Mouse (Mus musculus) midbrain, embryonic 16.5 days (tissue): ENCODE results near the gene Osbp2. TPM values are rescaled to one million over a fixed set of nuclear protein-coding genes. Genes with fewer than 3 reads are reported as not detected.
A peak's percentile ranks its signal among the peaks of the same experiment; 100 is the strongest.

Experiments used
- ATAC-seq: fragments of 200-750 bp; cut with Nextera tagmentation; 2 replicates; pipeline ENCODE4 v1.8.0; 2017; ENCODE audit warnings: moderate TSS enrichment
- H3K27ac ChIP-seq: fragments of 300-500 bp; sonication (generic); 2 replicates; pipeline ENCODE4 v1.5.1; 2014; ENCODE audit warnings: mild to moderate bottlenecking, low read length, mixed read lengths
- H3K27me3 ChIP-seq: fragments of 300-500 bp; sonication (generic); 2 replicates; pipeline ENCODE4 v1.6.1; 2014; ENCODE audit warnings: low read depth, low read length, mixed read lengths; ENCODE audit not compliant: control insufficient read depth, insufficient read depth
- H3K36me3 ChIP-seq: fragments of 300-500 bp; sonication (generic); 2 replicates; pipeline ENCODE4 v1.6.1; 2014; ENCODE audit warnings: mild to moderate bottlenecking, low read length, moderate library complexity, mixed read lengths; ENCODE audit not compliant: control insufficient read depth, insufficient read depth
- H3K4me1 ChIP-seq: fragments of 300-500 bp; sonication (generic); 2 replicates; pipeline ENCODE4 v1.6.1; 2014; ENCODE audit warnings: mild to moderate bottlenecking, low read length, mixed read lengths; ENCODE audit not compliant: control insufficient read depth, insufficient read depth
- H3K4me2 ChIP-seq: fragments of 300-500 bp; sonication (generic); 2 replicates; pipeline ENCODE4 v1.6.1; 2014; ENCODE audit warnings: mild to moderate bottlenecking, low read length, mixed read lengths
- H3K4me3 ChIP-seq: fragments of 300-500 bp; sonication (generic); 2 replicates; pipeline ENCODE4 v1.5.1; 2014; ENCODE audit warnings: low read depth, mild to moderate bottlenecking, low read length, moderate library complexity, mixed read lengths
- H3K9ac ChIP-seq: fragments of 300-500 bp; sonication (generic); 2 replicates; pipeline ENCODE4 v1.6.1; 2014; ENCODE audit warnings: low read depth, low read length, mixed read lengths
- H3K9me3 ChIP-seq: fragments of 300-500 bp; sonication (generic); replicated peaks from 2 replicates; pipeline ENCODE4 v1.6.1; 2014; ENCODE audit warnings: mild to moderate bottlenecking, low read length, mixed read lengths; ENCODE audit not compliant: control insufficient read depth, poor library complexity, severe bottlenecking
- WGBS: fragments of 180-500 bp; shearing (Covaris S2); extraction: QIAGEN DNeasy Blood & Tissue Kit; methylation state at CpG from one replicate; pipeline ENCODE4 v1.1.7; 2014; 5-methylcytosine and 5-hydroxymethylcytosine counted together
- polyA plus RNA-seq: library from polyadenylated mRNA; unstranded; fragments of >200 nt; fragmentation: Nextera tagmentation; extraction: Ambion mirVana; gene quantifications from 2 replicates; pipeline ENCODE4 v1.2.1, GENCODE M21; 2015

The Osbp2 gene
- polyA plus RNA-seq, 1 experiment from 2014 or later = 40.9 TPM

GRCm38 (mm10) chr11:3854156-3854555 lies 9.5 kb downstream of the Osbp2 start:
- Histone ChIP-seq H3K4me1 (no peaks in the 10 kb centered on the region), H3K27ac (peak overlapping the region; percentile 38; the same call in 1 of the 2 replicates), H3K9ac (no peak overlapping the region), H3K9me3 (no peaks in the 10 kb centered on the region; the same call in 1 of the 2 replicates), H3K4me3 (no peak overlapping the region), H3K27me3 (no peaks in the 10 kb centered on the region), H3K36me3 (no peaks in the 10 kb centered on the region), H3K4me2 (no peak overlapping the region)
- WGBS = 91% methylated on average over 3 of the region's 3 CpGs
- no peak for ATAC-seq

- ATAC-seq = peak; percentile 82
- Histone ChIP-seq H3K4me2 (no peak overlapping the region), H3K27ac (peak overlapping the region; percentile 38; the same call in 1 of the 2 replicates), H3K9me3 (no peaks in the 10 kb centered on the region; the same call in 1 of the 2 replicates), H3K9ac (no peak overlapping the region), H3K4me3 (no peak overlapping the region), H3K4me1 (no peaks in the 10 kb centered on the region), H3K27me3 (no peaks in the 10 kb centered on the region), H3K36me3 (no peaks in the 10 kb centered on the region)
- WGBS = 73% methylated on average over 5 of the region's 5 CpGs
These were observed 10.1 kb downstream of the Osbp2 start for GRCm38 (mm10) chr11:3853481-3854034.

GRCm38 (mm10) chr11:3853031-3853430 lies 10.7 kb downstream of the Osbp2 start:
- no peaks in the 10 kb centered on the region for H3K4me1 ChIP-seq
- no peaks in the 10 kb centered on the region; the same call in 1 of the 2 replicates for H3K9me3 ChIP-seq
- no peaks in the 10 kb centered on the region for H3K27me3 ChIP-seq
- no peak overlapping the region for H3K4me3 ChIP-seq
- ATAC-seq = no peak
- H3K36me3 ChIP-seq = no peaks in the 10 kb centered on the region
- WGBS = 93% methylated on average over 10 of the region's 10 CpGs
- H3K4me2 ChIP-seq = no peak overlapping the region
- H3K9ac ChIP-seq = no peak overlapping the region
- H3K27ac ChIP-seq = no peak overlapping the region

- Histone ChIP-seq H3K4me1 (no peaks in the 10 kb centered on the region), H3K27me3 (no peaks in the 10 kb centered on the region), H3K4me3 (no peak overlapping the region), H3K9ac (no peak overlapping the region), H3K4me2 (no peak overlapping the region), H3K27ac (no peak overlapping the region), H3K36me3 (no peaks in the 10 kb centered on the region), H3K9me3 (no peaks in the 10 kb centered on the region; the same call in 1 of the 2 replicates)
- 82% methylated on average over 4 of the region's 4 CpGs for WGBS
- no peak for ATAC-seq
These were observed 11.8 kb downstream of the Osbp2 start for GRCm38 (mm10) chr11:3851872-3852271.

GRCm38 (mm10) chr11:3850746-3851277 lies 12.9 kb downstream of the Osbp2 start:
- Histone ChIP-seq H3K4me3 (no peak overlapping the region), H3K4me2 (no peak overlapping the region), H3K36me3 (no peaks in the 10 kb centered on the region), H3K27ac (no peak overlapping the region), H3K4me1 (no peaks in the 10 kb centered on the region), H3K9me3 (no peaks in the 10 kb centered on the region; the same call in 1 of the 2 replicates), H3K9ac (no peak overlapping the region), H3K27me3 (no peaks in the 10 kb centered on the region)
- ATAC-seq = no peak
- 75% methylated on average over 5 of the region's 5 CpGs for WGBS

GRCm38 (mm10) chr11:3850315-3850614 lies 13.4 kb downstream of the Osbp2 start:
- H3K27me3 ChIP-seq = no peaks in the 10 kb centered on the region
- no peak overlapping the region for H3K27ac ChIP-seq
- H3K36me3 ChIP-seq = no peaks in the 10 kb centered on the region
- no peaks in the 10 kb centered on the region; the same call in 1 of the 2 replicates for H3K9me3 ChIP-seq
- H3K4me1 ChIP-seq = no peaks in the 10 kb centered on the region
- no peak overlapping the region for H3K9ac ChIP-seq
- no peak overlapping the region for H3K4me2 ChIP-seq
- no peak overlapping the region for H3K4me3 ChIP-seq
- no peak for ATAC-seq
- WGBS = 79% methylated on average over 2 of the region's 2 CpGs

GRCm38 (mm10) chr11:3849469-3850314 lies 14.0 kb downstream of the Osbp2 start:
- WGBS = 80% methylated on average over 15 of the region's 15 CpGs

GRCm38 (mm10) chr11:3846351-3846750 lies 17.4 kb downstream of the Osbp2 start:
- H3K27ac ChIP-seq = no peak overlapping the region
- WGBS = 51% methylated on average over 2 of the region's 2 CpGs
- no peaks in the 10 kb centered on the region for H3K36me3 ChIP-seq
- H3K4me2 ChIP-seq = no peak overlapping the region
- no peak overlapping the region for H3K9ac ChIP-seq
- no peak for ATAC-seq
- H3K4me3 ChIP-seq = no peak overlapping the region
- no peaks in the 10 kb centered on the region for H3K9me3 ChIP-seq
- H3K27me3 ChIP-seq = no peaks in the 10 kb centered on the region
- no peaks in the 10 kb centered on the region for H3K4me1 ChIP-seq

More at GRCm38 (mm10) chr11:3849469-3850314, 14.0 kb downstream of the Osbp2 start:
- no peak overlapping the region for H3K4me3 ChIP-seq
- no peak overlapping the region for H3K27ac ChIP-seq
- H3K9ac ChIP-seq = no peak overlapping the region
- no peaks in the 10 kb centered on the region for H3K27me3 ChIP-seq
- H3K4me1 ChIP-seq = no peaks in the 10 kb centered on the region
- no peak for ATAC-seq
- H3K9me3 ChIP-seq = no peaks in the 10 kb centered on the region; the same call in 1 of the 2 replicates
- no peaks in the 10 kb centered on the region for H3K36me3 ChIP-seq
- no peak overlapping the region for H3K4me2 ChIP-seq
